Mouse (Mus musculus): ENCODE measurements around the gene Pisd. TPM values are rescaled to one million over a fixed set of nuclear protein-coding genes. Genes with fewer than 3 reads are reported as not detected.
A peak's percentile ranks its signal among the peaks of the same experiment; 100 is the strongest.

Gene Pisd
- polyA plus RNA-seq, 1 experiment = 222 TPM

DNA sequence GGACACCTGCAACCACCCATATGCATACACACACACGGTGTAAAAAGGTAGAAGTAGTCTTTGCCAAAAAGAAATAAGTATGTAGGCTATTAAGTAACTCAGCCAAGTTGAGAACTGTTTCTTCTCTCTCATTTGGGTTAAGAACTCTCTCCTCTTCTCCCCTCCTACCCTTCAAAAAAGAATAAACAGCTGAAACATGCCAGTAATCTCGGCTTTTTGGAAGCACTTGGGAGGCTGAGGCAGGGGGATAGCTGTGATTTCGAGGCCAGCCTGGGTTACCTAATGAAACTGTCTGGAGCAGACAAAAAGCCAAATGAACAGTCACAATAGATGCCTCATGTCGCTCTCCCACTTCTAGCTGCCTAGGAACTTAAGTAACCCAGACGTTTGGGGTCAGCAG lies 720 bp downstream of the Pisd start:
- Histone ChIP-seq H3K27me3 (ENCODE audit: control insufficient read depth, insufficient read depth, low read length) (no peaks in the 10 kb centered on the region), H3K4me3 (ENCODE audit: low read depth, low read length) (peak overlapping the region; percentile 79), H3K27ac (ENCODE audit: insufficient read depth, low read depth, low read length) (peak overlapping the region; percentile 19; the same call in 1 of the 2 replicates), H3K36me3 (ENCODE audit: control insufficient read depth, insufficient read depth, low read length) (0 out of 2 replicates have a peak, but pooled peaks cover 2% of the 10 kb centered on the region), H3K4me1 (ENCODE audit: control insufficient read depth, insufficient read depth, insufficient read length, low read length) (no peaks in the 10 kb centered on the region)
- TF ChIP-seq POLR2A (IDR thresholded peaks at IDR 0.05; ENCODE audit: low read depth, low read length) = no peak; the same call in 1 of the 2 replicates
- TF ChIP-seq CTCF (IDR thresholded peaks at IDR 0.05; ENCODE audit: extremely low read depth, insufficient read length, insufficient replicate concordance, low read depth, low read length) = no peak
- WGBS = 9% methylated on average over 5 of the region's 5 CpGs

DNA sequence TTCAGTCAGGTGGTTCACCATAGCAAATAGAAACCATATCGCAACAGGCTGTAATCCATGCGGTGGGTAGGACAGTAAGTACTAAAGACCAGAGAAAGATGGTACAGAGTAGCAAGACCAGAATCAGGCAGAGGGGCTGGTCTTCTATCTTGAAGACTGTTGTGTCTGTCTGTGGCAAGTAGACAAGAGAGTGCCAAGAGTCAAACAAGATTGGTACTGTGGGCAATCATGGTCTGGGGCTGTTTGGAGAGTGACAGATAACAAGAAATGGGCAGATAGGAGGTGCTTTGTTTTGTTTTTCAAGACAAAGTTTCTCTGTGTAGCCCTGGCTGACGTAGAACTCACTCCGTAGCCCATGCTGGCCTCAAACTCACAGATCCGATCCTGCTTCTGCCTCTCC lies 3.9 kb downstream of the Pisd start:
- Histone ChIP-seq H3K36me3 (ENCODE audit: control insufficient read depth, insufficient read depth, low read length) (no peaks in the 10 kb centered on the region), H3K27ac (ENCODE audit: insufficient read depth, low read depth, low read length) (no peak overlapping the region), H3K4me1 (ENCODE audit: control insufficient read depth, insufficient read depth, insufficient read length, low read length) (no peaks in the 10 kb centered on the region; the same call in 1 of the 2 replicates), H3K27me3 (ENCODE audit: control insufficient read depth, insufficient read depth, low read length) (no peaks in the 10 kb centered on the region), H3K4me3 (ENCODE audit: low read depth, low read length) (no peak overlapping the region)
- WGBS = 87% methylated on average over 5 of the region's 5 CpGs
- TF ChIP-seq POLR2A (IDR thresholded peaks at IDR 0.05; ENCODE audit: low read depth, low read length) (no peak), CTCF (IDR thresholded peaks at IDR 0.05; ENCODE audit: extremely low read depth, insufficient read length, insufficient replicate concordance, low read depth, low read length) (no peak)

DNA sequence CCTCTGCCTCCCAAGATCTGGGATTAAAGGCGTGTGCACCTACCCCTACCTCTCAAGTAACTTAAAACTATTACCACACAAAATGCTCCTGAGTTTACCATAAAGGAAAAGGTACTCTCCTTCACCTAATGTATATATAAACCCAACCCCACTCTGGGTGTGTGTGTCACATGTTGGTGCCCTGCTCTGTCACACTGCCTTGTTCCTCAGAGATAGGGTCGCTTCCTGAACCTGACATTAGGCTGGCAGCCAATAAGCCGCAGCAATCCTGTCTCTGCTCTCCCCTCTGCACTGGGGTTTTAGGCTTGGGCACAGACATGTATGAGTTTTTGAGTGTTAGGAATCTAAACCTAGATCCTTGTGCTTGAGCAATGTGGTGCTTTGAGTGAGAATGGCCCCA lies 7.3 kb downstream of the Pisd start:
- Histone ChIP-seq H3K4me1 (ENCODE audit: control insufficient read depth, insufficient read depth, insufficient read length, low read length) (no peaks in the 10 kb centered on the region; the same call in 1 of the 2 replicates), H3K4me3 (ENCODE audit: low read depth, low read length) (no peak overlapping the region), H3K36me3 (ENCODE audit: control insufficient read depth, insufficient read depth, low read length) (peaks cover 9% of the 10 kb centered on the region), H3K27ac (ENCODE audit: insufficient read depth, low read depth, low read length) (no peak overlapping the region), H3K27me3 (ENCODE audit: control insufficient read depth, insufficient read depth, low read length) (no peaks in the 10 kb centered on the region)
- TF ChIP-seq POLR2A (IDR thresholded peaks at IDR 0.05; ENCODE audit: low read depth, low read length) (no peak), CTCF (IDR thresholded peaks at IDR 0.05; ENCODE audit: extremely low read depth, insufficient read length, insufficient replicate concordance, low read depth, low read length) (no peak)
- 55% methylated on average over 3 of the region's 3 CpGs for WGBS

DNA sequence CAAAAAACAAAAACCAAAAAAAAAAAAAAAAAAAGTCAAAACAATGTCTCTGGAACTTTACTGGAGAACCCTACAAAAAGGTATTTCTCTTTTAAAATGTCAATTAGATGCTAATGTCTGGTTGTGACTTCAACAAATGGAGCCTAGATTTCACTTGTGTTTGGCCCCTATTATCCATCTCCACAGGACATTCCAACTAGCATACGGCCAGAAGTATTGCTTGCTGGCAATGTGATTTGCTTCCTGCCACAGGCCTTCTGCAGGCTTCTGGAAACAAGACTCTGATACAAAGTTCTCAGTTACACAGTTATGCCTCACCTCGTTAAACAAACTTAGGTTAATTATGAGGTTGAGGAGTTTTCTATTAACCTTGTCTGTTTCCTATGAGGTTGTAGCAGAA lies 13.1 kb downstream of the Pisd start:
- Histone ChIP-seq H3K4me3 (ENCODE audit: low read depth, low read length) (no peak overlapping the region), H3K27ac (ENCODE audit: insufficient read depth, low read depth, low read length) (no peak overlapping the region), H3K36me3 (ENCODE audit: control insufficient read depth, insufficient read depth, low read length) (peaks cover 26% of the 10 kb centered on the region), H3K4me1 (ENCODE audit: control insufficient read depth, insufficient read depth, insufficient read length, low read length) (no peaks in the 10 kb centered on the region; the same call in 1 of the 2 replicates), H3K27me3 (ENCODE audit: control insufficient read depth, insufficient read depth, low read length) (no peaks in the 10 kb centered on the region)
- TF ChIP-seq CTCF (IDR thresholded peaks at IDR 0.05; ENCODE audit: extremely low read depth, insufficient read length, insufficient replicate concordance, low read depth, low read length) (no peak), POLR2A (IDR thresholded peaks at IDR 0.05; ENCODE audit: low read depth, low read length) (no peak)
- 74% methylated on average over 2 of the region's 2 CpGs for WGBS

DNA sequence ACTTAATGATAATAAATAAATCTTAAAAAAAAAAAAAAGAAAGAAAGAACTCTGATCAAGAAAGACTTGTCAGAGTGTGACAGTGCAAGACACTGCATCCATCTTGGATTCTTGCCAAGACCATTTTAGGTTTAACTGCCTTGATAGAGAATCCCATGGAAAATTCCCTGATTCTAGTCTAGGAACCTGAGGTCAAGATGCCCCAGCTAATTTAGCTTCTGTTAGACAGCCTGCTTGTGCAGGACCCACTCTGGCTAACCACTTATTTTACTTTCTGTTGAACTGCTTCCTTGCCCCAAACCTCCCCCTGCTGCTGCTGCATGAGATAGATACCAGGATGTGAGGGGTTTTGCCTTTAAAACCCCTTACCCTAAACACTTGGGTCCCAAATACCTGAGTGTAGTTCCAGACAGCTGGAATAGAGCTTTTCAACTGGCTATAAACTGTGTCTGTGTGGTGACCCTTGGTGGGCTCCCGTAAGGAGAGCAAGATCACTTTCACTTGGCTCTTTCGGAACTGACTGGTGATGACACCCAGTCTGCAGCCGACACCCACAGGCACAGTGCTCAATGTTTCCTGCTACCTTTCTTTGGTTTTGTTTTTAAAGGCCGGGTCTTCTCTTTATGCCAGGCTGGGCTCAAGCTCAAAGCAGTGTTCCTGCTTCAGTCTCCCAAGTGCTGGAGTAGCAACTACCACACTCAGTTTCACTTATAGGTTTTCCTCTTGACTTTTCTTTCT lies 17.6 kb downstream of the Pisd start:
- 75% methylated on average over 4 of the region's 4 CpGs for WGBS
- Histone ChIP-seq H3K27me3 (ENCODE audit: control insufficient read depth, insufficient read depth, low read length) (no peaks in the 10 kb centered on the region), H3K27ac (ENCODE audit: insufficient read depth, low read depth, low read length) (no peak overlapping the region), H3K4me3 (ENCODE audit: low read depth, low read length) (no peak overlapping the region), H3K4me1 (ENCODE audit: control insufficient read depth, insufficient read depth, insufficient read length, low read length) (no peaks in the 10 kb centered on the region; the same call in 1 of the 2 replicates), H3K36me3 (ENCODE audit: control insufficient read depth, insufficient read depth, low read length) (peaks cover 28% of the 10 kb centered on the region)
- no peak for TF ChIP-seq CTCF (IDR thresholded peaks at IDR 0.05; ENCODE audit: extremely low read depth, insufficient read length, insufficient replicate concordance, low read depth, low read length)
- no peak for TF ChIP-seq POLR2A (IDR thresholded peaks at IDR 0.05; ENCODE audit: low read depth, low read length)

DNA sequence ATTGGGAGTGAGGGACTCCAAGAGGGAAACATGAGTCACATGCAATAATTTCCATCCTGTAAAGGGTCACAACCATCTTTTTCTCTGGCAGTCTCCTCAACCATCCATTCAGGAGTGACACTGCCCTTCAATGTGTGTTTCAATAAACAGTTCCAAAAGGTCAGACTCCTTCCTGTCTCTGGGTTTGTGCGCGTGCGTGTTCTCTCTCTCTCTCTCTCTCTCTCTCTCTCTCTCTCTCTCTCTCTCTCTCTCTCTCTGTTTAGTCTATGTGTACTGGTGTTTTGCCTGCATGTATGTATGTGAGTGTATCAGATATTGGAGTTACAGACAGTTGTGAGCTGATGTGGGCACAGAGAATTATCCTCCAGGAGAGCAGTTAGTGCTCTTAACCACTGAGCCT lies 18.4 kb downstream of the Pisd start:
- H3K36me3 ChIP-seq (ENCODE audit: control insufficient read depth, insufficient read depth, low read length) = peaks cover 22% of the 10 kb centered on the region
- H3K27ac ChIP-seq (ENCODE audit: insufficient read depth, low read depth, low read length) = no peak overlapping the region
- 60% methylated on average over 3 of the region's 3 CpGs for WGBS
- no peak overlapping the region for H3K4me3 ChIP-seq (ENCODE audit: low read depth, low read length)
- no peaks in the 10 kb centered on the region for H3K27me3 ChIP-seq (ENCODE audit: control insufficient read depth, insufficient read depth, low read length)
- H3K4me1 ChIP-seq (ENCODE audit: control insufficient read depth, insufficient read depth, insufficient read length, low read length) = peaks cover 2% of the 10 kb centered on the region; the same call in 1 of the 2 replicates
- TF ChIP-seq CTCF (IDR thresholded peaks at IDR 0.05; ENCODE audit: extremely low read depth, insufficient read length, insufficient replicate concordance, low read depth, low read length) (no peak), POLR2A (IDR thresholded peaks at IDR 0.05; ENCODE audit: low read depth, low read length) (no peak)

DNA sequence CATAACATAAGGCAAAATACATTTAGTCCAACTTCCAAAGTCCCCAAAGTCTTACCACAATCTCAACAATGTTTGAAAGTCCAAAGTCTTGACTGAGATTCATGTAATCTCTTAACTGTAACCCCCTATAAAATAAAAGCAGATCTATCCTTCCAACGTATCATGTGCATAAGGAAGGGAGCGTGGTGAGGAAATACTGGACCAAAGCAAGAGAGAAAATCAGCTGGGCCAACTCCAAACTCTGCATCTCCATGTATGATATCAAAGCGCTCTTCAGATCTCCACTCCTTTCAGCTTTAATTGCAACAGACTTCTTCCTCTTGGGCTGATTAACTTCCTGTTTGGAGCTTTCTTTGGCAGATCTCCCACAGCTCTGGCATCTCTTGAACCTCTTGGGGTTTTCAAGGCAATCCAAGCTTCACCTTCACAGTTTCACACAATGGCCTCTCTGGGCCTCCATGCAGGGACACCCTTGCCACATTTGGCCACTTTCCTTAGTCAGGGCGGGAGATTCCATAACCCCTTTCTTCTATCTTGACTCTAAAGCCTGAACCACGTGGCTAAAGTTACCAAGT lies 23.8 kb downstream of the Pisd start:
- 29% methylated on average over 5 of the region's 5 CpGs for WGBS
- H3K27me3 ChIP-seq (ENCODE audit: control insufficient read depth, insufficient read depth, low read length) = no peaks in the 10 kb centered on the region
- H3K27ac ChIP-seq (ENCODE audit: insufficient read depth, low read depth, low read length) = peak overlapping the region; percentile 84
- H3K4me1 ChIP-seq (ENCODE audit: control insufficient read depth, insufficient read depth, insufficient read length, low read length) = peaks cover 10% of the 10 kb centered on the region; the same call in 1 of the 2 replicates
- H3K36me3 ChIP-seq (ENCODE audit: control insufficient read depth, insufficient read depth, low read length) = peaks cover 15% of the 10 kb centered on the region
- no peak overlapping the region for H3K4me3 ChIP-seq (ENCODE audit: low read depth, low read length)
- TF ChIP-seq POLR2A (IDR thresholded peaks at IDR 0.05; ENCODE audit: low read depth, low read length) (no peak), CTCF (IDR thresholded peaks at IDR 0.05; ENCODE audit: extremely low read depth, insufficient read length, insufficient replicate concordance, low read depth, low read length) (no peak)
